Mouse (Mus musculus): ENCODE data around the gene Deaf1. TPM values are rescaled to one million over a fixed set of nuclear protein-coding genes. Genes with fewer than 3 reads are reported as not detected.

Gene Deaf1
- total and polyA plus RNA-seq, 3 experiments, result 3.5 to 31.6 (median 10.0) TPM

DNA sequence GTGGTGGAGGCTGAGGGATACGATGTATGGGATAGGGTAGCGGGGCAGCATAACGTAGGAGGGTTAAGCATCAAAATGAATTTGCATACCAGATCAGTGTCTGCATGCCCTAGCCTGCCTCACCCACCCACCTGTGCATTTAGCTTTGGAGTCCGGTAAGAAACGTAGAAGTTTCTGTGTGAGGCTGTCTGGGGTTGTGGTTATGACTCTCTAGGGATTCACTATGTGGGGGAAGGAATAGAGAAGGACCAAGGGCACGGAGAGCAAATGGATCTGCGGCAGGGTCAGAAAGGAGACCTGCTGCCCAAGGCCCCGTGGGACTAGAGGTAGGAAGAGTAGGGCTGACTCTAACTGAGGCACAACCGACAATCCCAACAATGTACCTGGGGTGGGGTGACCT lies 52.1 kb downstream of the Deaf1 start (continued):
- TF ChIP-seq IRF4 (IDR thresholded peaks at IDR 0.05; ENCODE audit: low read depth, low read length) (peak; percentile 81; the same call in 1 of the 2 replicates), ZMIZ1 (IDR thresholded peaks at IDR 0.05; ENCODE audit: low read depth, low read length) (no peak), ZC3H11A (IDR thresholded peaks at IDR 0.05; ENCODE audit: low read depth, low read length) (no peak), MXI1 (IDR thresholded peaks at IDR 0.05; ENCODE audit: low read depth, low read length) (peak; percentile 46; the same call in 1 of the 2 replicates), SIN3A (IDR thresholded peaks at IDR 0.05; ENCODE audit: low read length) (peak; percentile 87), SMC3 (IDR thresholded peaks at IDR 0.05; ENCODE audit: low read depth, low read length) (peak; percentile 22; the same call in 1 of the 2 replicates), CHD1 (IDR thresholded peaks at IDR 0.05; ENCODE audit: low read depth, low read length) (peak; percentile 98), ETS1 (conservative IDR thresholded peaks at IDR 0.05; ENCODE audit: low read depth, low read length) (peak; percentile 84), ZKSCAN1 (IDR thresholded peaks at IDR 0.05; ENCODE audit: borderline replicate concordance, low read depth, low read length) (no peak), USF1 (IDR thresholded peaks at IDR 0.05; ENCODE audit: low read depth, low read length) (no peak), TCF12 (IDR thresholded peaks at IDR 0.05; ENCODE audit: low read depth, low read length) (peak; percentile 93), MEF2A (IDR thresholded peaks at IDR 0.05; ENCODE audit: borderline replicate concordance, low read depth, low read length) (peak; percentile 84), BHLHE40 (IDR thresholded peaks at IDR 0.05; ENCODE audit: low read depth, low read length) (peak; percentile 80), NRF1 (IDR thresholded peaks at IDR 0.05; ENCODE audit: low read depth, low read length) (no peak), MYC (IDR thresholded peaks at IDR 0.05; ENCODE audit: low read depth, low read length) (0 out of 2 replicates have a peak, but pooled peaks have one; percentile 66), CTCF (conservative IDR thresholded peaks at IDR 0.05 in 1 of 2, IDR thresholded peaks at IDR 0.05 in 1 of 2; ENCODE audit: low read depth in 2 of 2, low read length in 2 of 2) (no peak)

DNA sequence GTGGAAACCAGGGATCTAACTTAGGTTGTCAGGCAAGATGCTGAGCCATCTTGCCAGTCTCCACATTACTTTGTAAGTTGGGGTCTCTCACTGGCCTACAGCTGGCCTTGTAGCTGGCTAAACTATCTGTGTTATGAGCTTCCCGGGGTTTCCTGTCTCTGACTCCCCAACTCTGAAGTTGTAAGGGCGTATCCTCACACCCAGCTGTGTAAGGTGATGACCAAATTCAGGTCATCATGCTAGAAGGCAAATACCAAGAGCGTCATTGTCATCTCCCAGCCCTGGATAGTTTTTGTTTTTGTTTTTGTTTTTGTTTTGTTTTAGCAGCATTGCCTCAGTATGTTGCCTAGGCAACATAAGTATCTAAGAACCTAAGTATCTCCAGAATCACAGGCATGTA lies 56.9 kb downstream of the Deaf1 start:
- Histone ChIP-seq H3K27me3 (replicated peaks) (no peaks in the 10 kb centered on the region), H3K4me1 (ENCODE audit: control insufficient read depth in 1 of 2, insufficient read depth in 2 of 2) (peaks cover 5 to 26% of the 10 kb centered on the region in 2 experiments), H3K4me3 (replicated peaks in 1 of 3; ENCODE audit: low read depth in 2 of 3, low read length in 2 of 3, poor library complexity in 1 of 3) (no peak overlapping the region), H3K9me3 (replicated peaks; ENCODE audit: low read length) (no peaks in the 10 kb centered on the region), H3K27ac (ENCODE audit: insufficient read depth, low read depth) (no peak overlapping the region), H3K4me2 (ENCODE audit: insufficient read depth, low read depth, poor library complexity, severe bottlenecking) (no peak overlapping the region), H3K9ac (ENCODE audit: insufficient read depth, low read depth) (no peak overlapping the region), H3K36me3 (replicated peaks in 1 of 2; ENCODE audit: control insufficient read depth in 1 of 2, insufficient read depth in 1 of 2, low read length in 1 of 2) (peaks cover 0 to 31% of the 10 kb centered on the region in 2 experiments), H3K79me2 (replicated peaks; ENCODE audit: control insufficient read depth, extremely low read depth, insufficient read depth, poor library complexity, severe bottlenecking) (no peaks in the 10 kb centered on the region)
- in situ Hi-C loops (cut with MboI; ENCODE audit: low pct_ligation_motif_present, low pct_unique_long_range_greater_than_20kb, low sequenced_read_pairs) (no loop called here), dilution Hi-C loops (cut with MboI; ENCODE audit: extremely low pct_ligation_motif_present, extremely low pct_unique_long_range_greater_than_20kb, low sequenced_read_pairs) (no loop called here)
- DNase-seq (ENCODE audit: extremely low read depth), result no peak
- TF ChIP-seq HCFC1 (IDR thresholded peaks at IDR 0.05; ENCODE audit: low read depth, low read length) (no peak), CHD2 (IDR thresholded peaks at IDR 0.05; ENCODE audit: low read length) (no peak), JUN (IDR thresholded peaks at IDR 0.05; ENCODE audit: insufficient read depth, low read depth, low read length) (no peak), RAD21 (IDR thresholded peaks at IDR 0.05; ENCODE audit: low read depth, low read length) (no peak), POLR2A (IDR thresholded peaks at IDR 0.05; ENCODE audit: low read depth, low read length) (no peak), MAZ (IDR thresholded peaks at IDR 0.05; ENCODE audit: low read depth, low read length) (no peak), USF2 (conservative IDR thresholded peaks at IDR 0.05; ENCODE audit: low read depth, low read length) (no peak), USF1 (IDR thresholded peaks at IDR 0.05; ENCODE audit: low read depth, low read length) (no peak), MXI1 (IDR thresholded peaks at IDR 0.05; ENCODE audit: low read depth, low read length) (no peak), ETS1 (conservative IDR thresholded peaks at IDR 0.05; ENCODE audit: low read depth, low read length) (no peak), ZC3H11A (IDR thresholded peaks at IDR 0.05; ENCODE audit: low read depth, low read length) (no peak), MAX (IDR thresholded peaks at IDR 0.05; ENCODE audit: low read length) (no peak), PAX5 (IDR thresholded peaks at IDR 0.05; ENCODE audit: low read length) (no peak), IRF4 (IDR thresholded peaks at IDR 0.05; ENCODE audit: low read depth, low read length) (no peak), TBP (conservative IDR thresholded peaks at IDR 0.05; ENCODE audit: low read depth, low read length) (no peak), MAFK (IDR thresholded peaks at IDR 0.05; ENCODE audit: insufficient replicate concordance, low read length) (no peak), CHD1 (IDR thresholded peaks at IDR 0.05; ENCODE audit: low read depth, low read length) (no peak), NRF1 (IDR thresholded peaks at IDR 0.05; ENCODE audit: low read depth, low read length) (no peak)

Measured in CH12.LX (cell line).